Mouse (Mus musculus): Measurements from ENCODE around the gene Tcn2. TPM values are rescaled to one million over a fixed set of nuclear protein-coding genes. Genes with fewer than 3 reads are reported as not detected.

Tcn2 gene
- total RNA-seq, 2 experiments from 2014 or later: 22.8 to 26.4 TPM

GRCm38 (mm10) chr11:3902516-3902915, 29.4 kb downstream of the Tcn2 start:
- no peak for ATAC-seq (replicated peaks; ENCODE audit: low FRiP score, poor library complexity, severe bottlenecking)

GRCm38 (mm10) chr11:3900296-3900695, 31.7 kb downstream of the Tcn2 start:
- ATAC-seq (replicated peaks; ENCODE audit: low FRiP score, poor library complexity, severe bottlenecking): no peak

DNA sequence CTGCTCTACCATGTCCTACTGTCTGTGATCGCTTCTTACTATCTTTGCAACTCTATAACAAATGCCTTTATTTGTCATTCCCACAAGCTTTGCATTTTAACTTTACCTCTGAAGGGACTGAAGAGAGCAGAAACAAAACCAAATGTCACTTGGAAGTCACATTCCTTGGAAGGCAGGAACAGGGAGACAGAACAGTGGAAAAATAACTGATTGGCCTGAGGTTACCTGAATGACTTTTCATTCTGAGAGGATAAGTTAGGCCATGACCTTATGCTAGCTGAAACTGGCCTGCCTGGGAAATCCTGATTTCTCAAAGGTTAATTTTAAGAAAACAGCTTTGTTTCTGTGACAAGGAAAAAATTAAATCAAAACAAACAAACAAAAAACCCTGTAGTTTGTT, 36.0 kb downstream of the Tcn2 start:
- ATAC-seq (replicated peaks; ENCODE audit: low FRiP score, poor library complexity, severe bottlenecking): no peak

DNA sequence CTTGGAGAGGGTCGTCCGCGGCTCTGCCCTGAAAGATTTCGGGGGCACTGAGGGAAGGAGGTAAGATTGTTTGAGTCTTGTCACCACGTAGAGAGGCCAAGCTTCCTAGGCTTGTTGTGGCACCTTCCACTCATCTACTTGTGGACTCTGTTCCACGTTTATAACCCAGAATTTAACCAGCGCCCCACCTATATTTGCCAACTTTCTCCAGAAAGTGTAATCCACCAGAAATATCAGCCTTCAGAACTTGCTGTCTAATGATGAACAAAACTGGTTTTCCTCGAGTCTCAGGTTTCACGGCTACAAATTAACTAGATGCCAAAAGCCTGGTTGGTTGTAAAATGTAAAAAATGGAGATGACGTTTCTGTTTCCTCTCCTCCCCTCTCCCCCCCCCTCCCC, 36.5 kb downstream of the Tcn2 start:
- ATAC-seq (replicated peaks; ENCODE audit: low FRiP score, poor library complexity, severe bottlenecking): no peak

DNA sequence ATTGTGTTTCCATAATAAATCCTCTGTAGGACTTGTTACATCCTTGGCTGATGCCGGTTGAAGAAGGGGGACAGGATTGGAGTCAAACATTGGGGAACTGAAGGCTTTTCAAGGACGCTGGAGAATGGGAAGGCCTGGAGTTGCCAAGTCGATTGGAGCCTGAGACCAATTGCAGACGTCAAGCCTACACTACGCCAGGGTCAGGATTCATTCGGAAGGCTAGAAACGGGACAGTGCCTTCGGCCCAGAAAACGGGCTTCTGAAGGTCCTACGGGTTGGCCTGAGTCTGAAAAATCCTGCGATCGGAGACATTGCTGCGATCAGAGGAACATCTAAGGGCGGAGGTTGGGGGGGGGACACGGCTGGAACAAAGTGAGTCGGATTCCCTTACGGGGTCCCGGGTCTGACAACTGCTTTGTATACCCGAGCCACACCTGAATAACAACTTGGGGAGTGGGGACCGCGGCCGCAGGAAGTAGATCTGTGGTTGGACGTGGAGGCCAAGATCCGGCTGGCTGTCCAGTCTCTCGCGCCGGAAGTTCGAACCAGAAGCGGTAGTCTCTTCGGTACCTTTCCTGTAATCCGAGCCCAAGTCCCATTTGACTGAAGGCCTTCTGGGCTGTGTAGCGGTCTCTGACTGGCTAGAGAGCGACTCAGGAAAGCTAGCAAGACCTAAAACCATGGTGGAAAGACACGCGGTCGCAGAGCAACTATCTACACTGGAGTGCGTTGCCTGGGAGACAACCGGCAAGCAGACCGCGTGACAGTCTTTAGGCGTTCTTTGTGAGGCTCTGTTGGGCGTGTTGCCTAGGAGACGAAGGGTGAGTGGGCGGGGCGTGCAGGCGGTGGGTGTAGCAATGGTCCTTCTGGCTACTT, 37.3 kb downstream of the Tcn2 start, which contains the start of the genes 4921536K21Rik and Dusp18:
4921536K21Rik (minus strand) TSS at position 693 of the 876 bp plus-strand sequence.
Dusp18 (plus strand) TSS at position 835 of the 876 bp plus-strand sequence.
- peak; percentile 68 for ATAC-seq (replicated peaks; ENCODE audit: low FRiP score, poor library complexity, severe bottlenecking)

GRCm38 (mm10) chr11:3893970-3894369, 38.0 kb downstream of the Tcn2 start:
- ATAC-seq (replicated peaks; ENCODE audit: low FRiP score, poor library complexity, severe bottlenecking): no peak

GRCm38 (mm10) chr11:3887331-3887730, 44.6 kb downstream of the Tcn2 start:
- peak; percentile 34; the same call in 1 of the 2 replicates for ATAC-seq (replicated peaks; ENCODE audit: low FRiP score, poor library complexity, severe bottlenecking)

DNA sequence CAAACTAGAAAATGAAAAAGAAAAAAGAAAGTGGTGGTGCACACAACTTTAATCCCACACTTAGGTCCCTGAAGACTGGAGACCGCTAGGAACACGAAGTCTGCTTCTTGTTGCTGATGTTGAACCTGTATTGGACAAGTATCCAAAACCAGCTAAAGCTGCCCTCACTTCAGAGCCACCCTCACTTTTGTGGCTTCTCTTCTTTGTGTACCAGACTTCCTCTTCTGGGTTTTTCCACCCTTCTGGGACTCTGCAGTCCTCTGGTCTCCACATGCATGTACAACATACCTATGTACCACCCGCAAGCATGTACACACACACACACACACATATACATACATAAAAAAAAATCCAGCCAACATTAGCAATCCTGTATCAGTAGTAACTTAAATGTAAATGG, 48.2 kb downstream of the Tcn2 start:
- ATAC-seq (replicated peaks; ENCODE audit: low FRiP score, poor library complexity, severe bottlenecking): no peak

GRCm38 (mm10) chr11:3879836-3880235, 52.1 kb downstream of the Tcn2 start:
- ATAC-seq (replicated peaks; ENCODE audit: low FRiP score, poor library complexity, severe bottlenecking): 0 out of 2 replicates have a peak, but pooled peaks have one; percentile 47

DNA sequence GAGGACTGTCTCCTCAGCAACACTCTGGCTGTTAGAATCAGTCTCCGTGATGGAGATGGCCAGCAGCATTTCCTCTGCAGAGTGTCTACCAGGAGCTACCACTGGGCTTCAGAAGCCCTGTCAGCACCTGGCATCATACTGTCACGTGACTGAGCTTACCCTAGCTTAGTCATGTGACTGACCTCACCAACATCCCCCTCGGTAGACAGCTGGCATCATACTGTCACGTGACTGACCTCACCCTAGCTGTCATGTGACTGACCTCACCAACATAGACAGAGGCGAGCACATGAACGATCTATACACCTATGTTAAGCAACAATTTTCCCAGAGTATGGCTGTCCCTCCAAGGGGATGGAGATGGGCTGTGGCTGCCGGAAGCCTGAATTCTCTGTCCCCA, 53.3 kb downstream of the Tcn2 start:
- no peak for ATAC-seq (replicated peaks; ENCODE audit: low FRiP score, poor library complexity, severe bottlenecking)

DNA sequence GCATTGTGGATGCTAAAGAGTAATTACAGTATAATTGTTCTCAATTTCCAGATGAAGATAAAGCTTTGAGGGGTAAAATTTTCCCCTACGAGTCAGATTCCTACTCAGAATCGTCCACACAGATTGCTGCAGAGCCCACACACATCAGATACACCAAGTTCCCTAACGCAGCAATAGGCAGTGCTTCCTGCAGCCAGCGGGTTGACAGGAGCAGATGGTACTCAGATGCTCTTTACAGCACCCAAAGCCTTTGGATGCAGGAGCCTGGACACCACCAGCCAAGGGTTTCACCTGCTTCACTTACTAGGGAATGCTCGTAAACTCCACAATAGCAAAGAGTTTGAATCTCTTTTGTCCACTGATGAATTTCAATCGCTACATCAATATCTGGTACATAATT, 55.5 kb downstream of the Tcn2 start:
- no peak for ATAC-seq (replicated peaks; ENCODE audit: low FRiP score, poor library complexity, severe bottlenecking)

Other genes starting within 250 kb of the Tcn2 start
- not detected in 2 replicates for gene Osbp2, start 68.3 kb downstream of the Tcn2 start, total RNA-seq (2015; ENCODE audit: low replicate concordance)
- not detected in 2 replicates for gene Osbp2, start 68.3 kb downstream of the Tcn2 start, total RNA-seq (2017; ENCODE audit: low replicate concordance)
- not detected in 2 replicates for gene 4921536K21Rik, start 37.1 kb downstream of the Tcn2 start, total RNA-seq (2015; ENCODE audit: low replicate concordance)
- gene 4921536K21Rik, start 37.1 kb downstream of the Tcn2 start, total RNA-seq (2017; ENCODE audit: low replicate concordance): not detected in 2 replicates
- gene Dusp18, start 36.9 kb downstream of the Tcn2 start, total RNA-seq (2015; ENCODE audit: low replicate concordance): not detected in 2 replicates
- gene Dusp18, start 36.9 kb downstream of the Tcn2 start, total RNA-seq (2017; ENCODE audit: low replicate concordance): not detected in 2 replicates
- gene Slc35e4, start 17.5 kb downstream of the Tcn2 start, total RNA-seq (2015; ENCODE audit: low replicate concordance): 0.42 TPM in 1 of 2 replicates, not detected in the other
- gene Slc35e4, start 17.5 kb downstream of the Tcn2 start, total RNA-seq (2017; ENCODE audit: low replicate concordance): 0.76 TPM in 1 of 2 replicates, not detected in the other
- 5.8 and 6.3 TPM in 2 replicates for gene Pes1, start 31.8 kb upstream of the Tcn2 start, total RNA-seq (2015; ENCODE audit: low replicate concordance)
- gene Pes1, start 31.8 kb upstream of the Tcn2 start, total RNA-seq (2017; ENCODE audit: low replicate concordance): 9.8 and 10.5 TPM in 2 replicates
- not detected in 2 replicates for gene 4930556J24Rik, start 44.6 kb upstream of the Tcn2 start, total RNA-seq (2015; ENCODE audit: low replicate concordance)
- not detected in 2 replicates for gene 4930556J24Rik, start 44.6 kb upstream of the Tcn2 start, total RNA-seq (2017; ENCODE audit: low replicate concordance)
- gene Gal3st1, start 51.5 kb upstream of the Tcn2 start, total RNA-seq (2015; ENCODE audit: low replicate concordance): not detected in 2 replicates
- not detected in 2 replicates for gene Gal3st1, start 51.5 kb upstream of the Tcn2 start, total RNA-seq (2017; ENCODE audit: low replicate concordance)
- not detected in 2 replicates for gene Sec14l4, start 99.3 kb upstream of the Tcn2 start, total RNA-seq (2015; ENCODE audit: low replicate concordance)
- gene Sec14l4, start 99.3 kb upstream of the Tcn2 start, total RNA-seq (2017; ENCODE audit: low replicate concordance): not detected in 2 replicates
- not detected in 2 replicates for gene Sec14l3, start 132.7 kb upstream of the Tcn2 start, total RNA-seq (2015; ENCODE audit: low replicate concordance)
- gene Sec14l3, start 132.7 kb upstream of the Tcn2 start, total RNA-seq (2017; ENCODE audit: low replicate concordance): not detected in 2 replicates
- 4.0 and 10.1 TPM in 2 replicates for gene Mtfp1, start 163.3 kb upstream of the Tcn2 start, total RNA-seq (2015; ENCODE audit: low replicate concordance)
- 2.8 and 8.0 TPM in 2 replicates for gene Mtfp1, start 163.3 kb upstream of the Tcn2 start, total RNA-seq (2017; ENCODE audit: low replicate concordance)
- gene Sec14l2, start 191.3 kb upstream of the Tcn2 start, total RNA-seq (2015; ENCODE audit: low replicate concordance): 13.0 and 17.6 TPM in 2 replicates
- gene Sec14l2, start 191.3 kb upstream of the Tcn2 start, total RNA-seq (2017; ENCODE audit: low replicate concordance): 41.5 and 46.1 TPM in 2 replicates
- 2.9 and 6.3 TPM in 2 replicates for gene Rnf215, start 203.0 kb upstream of the Tcn2 start, total RNA-seq (2015; ENCODE audit: low replicate concordance)
- 15.9 and 34.0 TPM in 2 replicates for gene Rnf215, start 203.0 kb upstream of the Tcn2 start, total RNA-seq (2017; ENCODE audit: low replicate concordance)
- 0.42 and 0.72 TPM in 2 replicates for gene Ccdc157, start 228.1 kb upstream of the Tcn2 start, total RNA-seq (2015; ENCODE audit: low replicate concordance)
- gene Ccdc157, start 228.1 kb upstream of the Tcn2 start, total RNA-seq (2017; ENCODE audit: low replicate concordance): 1.5 and 5.8 TPM in 2 replicates
- gene Sf3a1, start 228.2 kb upstream of the Tcn2 start, total RNA-seq (2015; ENCODE audit: low replicate concordance): 42.2 and 60.4 TPM in 2 replicates
- gene Sf3a1, start 228.2 kb upstream of the Tcn2 start, total RNA-seq (2017; ENCODE audit: low replicate concordance): 23.9 and 24.6 TPM in 2 replicates

Data from erythroid progenitor cell, adult 5-6 weeks (primary cell).